Mouse (Mus musculus) kidney, postnatal 0 days (tissue): ENCODE data around the gene Wfikkn2. TPM values are rescaled to one million over a fixed set of nuclear protein-coding genes. Genes with fewer than 3 reads are reported as not detected.

Source experiments
- ATAC-seq: fragments of 200-750 bp; cut with Nextera tagmentation; replicated peaks from 2 replicates; pipeline ENCODE4 v1.8.0; 2017; ENCODE audit warnings: low read depth, moderate number of reproducible peaks, moderate TSS enrichment, moderate library complexity; ENCODE audit not compliant: low FRiP score
- DNase-seq: peaks from one replicate; pipeline ENCODE4 v3.0.0-alpha.2; 2016; ENCODE audit warnings: low spot score
- H3K27ac ChIP-seq: fragments of 300-500 bp; sonication (generic); 2 replicates; pipeline ENCODE4 v1.5.1; 2014; ENCODE audit warnings: mild to moderate bottlenecking
- H3K27me3 ChIP-seq: fragments of 300-500 bp; sonication (generic); 2 replicates; pipeline ENCODE4 v1.6.1; 2014; ENCODE audit warnings: low read length, mixed read lengths; ENCODE audit not compliant: insufficient read depth
- H3K36me3 ChIP-seq: fragments of 300-500 bp; sonication (generic); 2 replicates; pipeline ENCODE4 v1.6.1; 2014; ENCODE audit warnings: low read length, mixed read lengths; ENCODE audit not compliant: insufficient read depth
- H3K4me1 ChIP-seq: fragments of 300-500 bp; sonication (generic); replicated peaks from 2 replicates; pipeline ENCODE4 v1.6.1; 2014; ENCODE audit warnings: antibody characterized with exemption, low read length, mixed read lengths; ENCODE audit not compliant: insufficient read depth
- H3K4me2 ChIP-seq: fragments of 300-500 bp; sonication (generic); 2 replicates; pipeline ENCODE4 v1.6.1; 2014; ENCODE audit warnings: mild to moderate bottlenecking, low read length, moderate library complexity, mixed read lengths
- H3K4me3 ChIP-seq: fragments of 300-500 bp; sonication (generic); replicated peaks from 2 replicates; pipeline ENCODE4 v1.5.1; 2014; ENCODE audit warnings: low read depth, low read length
- H3K9ac ChIP-seq: fragments of 300-500 bp; sonication (generic); 2 replicates; pipeline ENCODE4 v1.6.1; 2014; ENCODE audit warnings: low read depth, low read length
- H3K9me3 ChIP-seq: fragments of 300-500 bp; sonication (generic); replicated peaks from 2 replicates; pipeline ENCODE4 v1.6.1; 2016; ENCODE audit warnings: low read length, inconsistent platforms, mixed read lengths
- CTCF ChIP-seq: IDR thresholded peaks from 2 replicates; pipeline ENCODE4 v1.5.1; 2016; ENCODE audit warnings: antibody characterized with exemption, low read depth, mild to moderate bottlenecking, moderate library complexity
- WGBS: fragments of 180-500 bp; shearing (Covaris S2); extraction: QIAGEN DNeasy Blood & Tissue Kit; methylation state at CpG from one replicate; pipeline ENCODE4 v1.1.7; 2014; 5-methylcytosine and 5-hydroxymethylcytosine counted together
- polyA plus RNA-seq: library from polyadenylated mRNA; unstranded; fragments of >200 nt; fragmentation: Nextera tagmentation; extraction: Ambion mirVana; gene quantifications from 2 replicates; pipeline ENCODE4 v1.2.1, GENCODE M21; 2015

Wfikkn2 gene
- polyA plus RNA-seq, 1 experiment from 2014 or later, result 1.2 TPM

DNA sequence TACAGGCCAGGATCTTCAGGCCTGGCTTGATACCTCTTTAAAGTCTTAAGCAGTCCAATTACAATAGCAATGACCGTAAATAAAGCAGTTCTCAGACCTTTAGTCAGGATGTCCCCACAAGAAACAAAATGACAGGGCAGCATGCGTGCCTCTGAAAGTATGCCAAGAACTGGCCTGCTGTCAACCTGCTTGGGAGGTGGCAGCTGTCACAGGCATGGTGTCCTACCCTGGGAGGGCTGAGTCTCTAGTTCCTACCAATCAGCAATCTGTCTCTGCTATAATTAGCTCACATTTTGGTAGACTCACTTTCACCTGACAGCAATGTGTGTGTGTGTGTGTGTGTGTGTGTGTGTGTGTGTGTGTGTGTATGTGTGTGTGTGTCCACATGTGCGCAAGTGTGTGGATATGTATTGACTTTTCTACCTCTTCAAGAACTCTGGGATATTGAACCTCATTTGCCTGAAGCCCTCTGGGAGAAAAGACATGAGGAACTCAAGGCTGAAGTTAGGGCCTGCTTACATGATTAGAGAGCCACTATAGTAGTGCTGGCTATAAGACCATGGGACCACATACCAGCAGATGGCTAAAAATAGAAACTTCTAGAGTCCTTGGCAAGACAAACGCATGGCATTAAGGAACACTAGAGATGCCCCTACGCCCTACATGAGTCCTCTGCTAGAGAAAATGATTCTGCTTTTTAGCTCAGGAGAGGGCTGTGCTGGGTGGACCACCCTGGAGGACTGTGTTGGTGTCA, 16.4 kb downstream of the Wfikkn2 start:
- Histone ChIP-seq H3K4me2 (no peak overlapping the region), H3K4me1 (no peaks in the 10 kb centered on the region), H3K9ac (no peak overlapping the region), H3K27me3 (no peaks in the 10 kb centered on the region), H3K36me3 (no peaks in the 10 kb centered on the region), H3K4me3 (no peak overlapping the region), H3K27ac (no peak overlapping the region), H3K9me3 (no peaks in the 10 kb centered on the region)
- no peak for TF ChIP-seq CTCF
- no peak for ATAC-seq
- 80% methylated on average over 5 of the region's 5 CpGs for WGBS
- no peak for DNase-seq

DNA sequence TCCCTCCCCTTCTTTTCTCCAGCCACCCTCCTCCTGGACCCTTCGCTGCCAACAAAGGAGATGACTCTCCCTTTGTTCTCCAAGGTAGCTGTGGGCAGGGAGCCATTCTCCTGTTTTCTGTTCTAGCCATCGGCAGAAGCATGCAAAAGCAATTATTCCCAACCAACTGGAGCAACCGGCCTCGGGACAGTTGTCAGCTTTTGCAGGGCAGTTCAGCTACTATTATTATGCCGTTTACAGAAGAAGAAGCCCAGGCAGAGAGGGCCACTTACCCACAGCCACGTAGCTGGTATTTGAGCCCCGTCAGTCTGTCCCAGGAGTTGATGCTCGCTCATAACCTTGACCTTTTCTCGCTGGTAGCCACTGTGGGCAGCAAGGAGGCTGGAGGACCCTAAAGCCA, 17.4 kb downstream of the Wfikkn2 start:
- TF ChIP-seq CTCF, result no peak
- DNase-seq (no peak), ATAC-seq (no peak)
- no peaks in the 10 kb centered on the region for H3K9me3 ChIP-seq
- WGBS, result 38% methylated on average over 9 of the region's 9 CpGs
- no peaks in the 10 kb centered on the region for H3K36me3 ChIP-seq
- H3K4me2 ChIP-seq, result no peak overlapping the region
- H3K9ac ChIP-seq, result no peak overlapping the region
- no peaks in the 10 kb centered on the region for H3K4me1 ChIP-seq
- H3K27me3 ChIP-seq, result no peaks in the 10 kb centered on the region
- H3K27ac ChIP-seq, result no peak overlapping the region
- H3K4me3 ChIP-seq, result no peak overlapping the region

DNA sequence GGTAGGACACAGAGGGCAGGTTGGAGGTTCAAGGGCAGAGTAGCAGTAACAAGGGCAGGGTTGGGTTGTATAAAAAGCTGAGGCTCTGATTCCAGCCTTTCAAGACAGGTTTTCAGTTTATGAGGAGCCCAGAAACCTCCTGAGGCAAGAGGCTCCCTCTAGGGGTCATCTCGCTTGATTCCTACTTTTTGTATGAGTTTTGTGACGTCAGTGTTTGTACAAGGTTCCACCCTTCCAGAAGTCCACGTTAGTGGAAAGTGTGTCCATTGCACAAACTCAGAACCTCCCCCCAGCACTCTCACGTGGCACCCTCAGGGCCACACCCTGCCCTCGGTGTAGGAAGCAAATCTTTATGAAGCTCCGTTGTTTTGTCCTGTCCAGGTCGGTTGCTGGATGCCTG, 19.8 kb downstream of the Wfikkn2 start:
- peak; percentile 82 for TF ChIP-seq CTCF
- H3K27ac ChIP-seq, result no peak overlapping the region
- H3K9ac ChIP-seq, result no peak overlapping the region
- H3K4me2 ChIP-seq, result no peak overlapping the region
- H3K36me3 ChIP-seq, result no peaks in the 10 kb centered on the region
- DNase-seq (peak; percentile 90), ATAC-seq (peak; percentile 71)
- H3K4me3 ChIP-seq, result no peak overlapping the region
- H3K4me1 ChIP-seq, result no peaks in the 10 kb centered on the region
- H3K27me3 ChIP-seq, result no peaks in the 10 kb centered on the region
- WGBS, result 24% methylated on average over 7 of the region's 7 CpGs
- no peaks in the 10 kb centered on the region for H3K9me3 ChIP-seq

DNA sequence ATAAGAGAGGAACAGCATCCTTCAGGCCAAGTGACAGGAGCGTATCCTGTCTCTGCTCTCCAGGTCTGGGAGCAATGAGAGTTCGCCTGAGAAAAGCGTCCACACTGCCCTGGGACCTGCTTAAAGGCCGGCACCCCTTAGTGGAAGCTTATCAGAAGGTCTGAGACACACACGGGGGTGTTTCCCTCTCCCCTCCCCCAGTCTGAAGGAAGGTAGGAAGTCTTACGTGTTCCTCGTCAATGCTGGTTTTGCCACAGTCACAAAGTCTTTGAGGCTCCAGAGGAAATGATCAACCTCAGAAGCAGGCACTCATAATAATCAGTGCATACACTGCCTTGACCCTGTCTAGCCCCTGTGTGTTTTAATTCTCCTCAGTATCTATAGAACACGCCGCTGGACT, 22.3 kb downstream of the Wfikkn2 start:
- no peaks in the 10 kb centered on the region for H3K4me1 ChIP-seq
- H3K27me3 ChIP-seq, result no peaks in the 10 kb centered on the region
- H3K4me3 ChIP-seq, result no peak overlapping the region
- H3K36me3 ChIP-seq, result no peaks in the 10 kb centered on the region
- no peak overlapping the region for H3K9ac ChIP-seq
- TF ChIP-seq CTCF, result no peak
- no peak for DNase-seq
- H3K9me3 ChIP-seq, result no peaks in the 10 kb centered on the region
- WGBS, result 75% methylated on average over 9 of the region's 9 CpGs
- H3K4me2 ChIP-seq, result no peak overlapping the region
- no peak overlapping the region for H3K27ac ChIP-seq
- ATAC-seq, result no peak

DNA sequence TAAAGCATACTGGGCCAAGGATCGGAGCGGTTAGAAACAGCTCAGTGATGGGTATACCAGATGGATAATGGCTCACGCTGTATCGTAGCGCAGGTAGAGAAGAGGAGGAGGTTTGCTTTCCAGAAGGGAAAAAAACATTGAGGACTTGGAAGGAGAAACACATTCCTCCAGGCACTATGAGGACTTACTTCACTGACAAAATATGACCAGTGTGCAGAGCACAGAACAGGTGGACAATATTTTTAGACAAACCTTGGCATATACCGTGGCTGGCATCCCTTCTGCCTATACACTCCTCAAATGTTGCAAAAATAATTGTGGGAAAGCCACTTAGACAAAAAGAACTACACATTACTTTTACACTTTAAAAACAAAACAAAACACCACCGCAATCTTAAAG, 24.5 kb downstream of the Wfikkn2 start:
- Histone ChIP-seq H3K36me3 (no peaks in the 10 kb centered on the region), H3K27ac (no peak overlapping the region), H3K4me2 (no peak overlapping the region), H3K4me1 (no peaks in the 10 kb centered on the region), H3K4me3 (no peak overlapping the region), H3K9me3 (no peaks in the 10 kb centered on the region), H3K9ac (no peak overlapping the region), H3K27me3 (no peaks in the 10 kb centered on the region)
- WGBS, result 90% methylated on average over 7 of the region's 7 CpGs
- DNase-seq, result no peak
- ATAC-seq, result no peak
- no peak for TF ChIP-seq CTCF

DNA sequence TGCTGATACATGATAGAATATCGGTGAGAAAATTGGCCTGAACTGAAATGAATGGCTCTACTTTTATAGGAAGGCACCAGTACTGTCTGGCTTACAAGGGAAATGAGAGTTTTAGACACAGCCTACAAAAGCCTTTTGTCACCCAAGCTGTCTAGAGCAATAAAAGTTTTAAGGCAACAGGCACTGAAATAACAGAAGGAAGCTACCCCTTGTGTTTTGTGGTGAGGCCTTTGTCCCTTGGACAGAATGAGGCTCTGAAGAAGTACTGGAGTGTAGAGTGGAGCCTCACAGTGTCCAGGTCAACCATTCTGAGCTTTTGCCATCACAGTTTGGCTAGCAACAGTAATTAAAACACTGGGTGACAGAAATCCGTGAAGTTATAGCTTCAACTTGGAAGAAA, 29.6 kb downstream of the Wfikkn2 start:
- no peak overlapping the region for H3K9ac ChIP-seq
- no peak for TF ChIP-seq CTCF
- 0 out of 2 replicates have a peak, but pooled peaks cover 9% of the 10 kb centered on the region for H3K36me3 ChIP-seq
- no peak overlapping the region for H3K4me3 ChIP-seq
- DNase-seq (peak; percentile 31), ATAC-seq (no peak)
- H3K9me3 ChIP-seq, result no peaks in the 10 kb centered on the region
- H3K4me1 ChIP-seq, result no peaks in the 10 kb centered on the region; the same call in 1 of the 2 replicates
- no peaks in the 10 kb centered on the region for H3K27me3 ChIP-seq
- WGBS, result 17% methylated on average over 2 of the region's 2 CpGs
- no peak overlapping the region for H3K27ac ChIP-seq
- no peak overlapping the region for H3K4me2 ChIP-seq
